Mouse (Mus musculus) cerebellum, adult 2 months (tissue): ENCODE data around the gene F13b.

Experiments
- CTCF ChIP-seq: fragments of 200-500 bp; IDR thresholded peaks from 2 replicates; pipeline ENCODE4 v1.5.1; 2011; ENCODE audit warnings: low read depth, mild to moderate bottlenecking, control low read depth, low read length, moderate library complexity, borderline replicate concordance; ENCODE audit not compliant: insufficient read depth
- POLR2A ChIP-seq: fragments of 200-500 bp; IDR thresholded peaks from 2 replicates; pipeline ENCODE4 v1.6.1; 2011; ENCODE audit warnings: low read length, control low read depth, borderline replicate concordance; ENCODE audit not compliant: insufficient read depth

DNA sequence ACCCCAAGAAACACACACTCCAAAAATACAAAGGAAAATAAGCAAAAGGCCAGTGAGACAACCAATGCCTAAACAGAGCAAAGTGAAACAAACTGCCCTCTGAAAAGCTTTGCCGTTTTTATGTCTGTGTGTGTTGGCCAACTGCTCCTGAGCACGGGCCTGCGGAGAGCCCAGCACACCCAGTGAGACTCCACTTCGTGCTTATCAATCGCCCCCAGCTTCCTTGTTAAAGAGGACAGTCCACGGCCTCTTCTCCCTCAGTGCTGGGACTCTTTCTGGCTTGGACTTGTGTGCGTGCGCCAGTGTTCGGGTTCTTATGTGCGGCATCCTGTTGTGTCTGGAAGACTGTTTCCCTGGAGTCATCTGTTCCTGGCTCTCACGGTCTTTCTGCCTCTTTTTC lies 35.6 kb upstream of the F13b start:
- TF ChIP-seq CTCF, result no peak
- no peak for TF ChIP-seq POLR2A
